Mouse (Mus musculus): ENCODE measurements at regions not wholly inside any gene's neighbourhood (a gene's known extent, or its start where the extent isn't known, plus 50 kb on each side); places are given as distances from the start of the nearest gene placed in this dataset.

DNA sequence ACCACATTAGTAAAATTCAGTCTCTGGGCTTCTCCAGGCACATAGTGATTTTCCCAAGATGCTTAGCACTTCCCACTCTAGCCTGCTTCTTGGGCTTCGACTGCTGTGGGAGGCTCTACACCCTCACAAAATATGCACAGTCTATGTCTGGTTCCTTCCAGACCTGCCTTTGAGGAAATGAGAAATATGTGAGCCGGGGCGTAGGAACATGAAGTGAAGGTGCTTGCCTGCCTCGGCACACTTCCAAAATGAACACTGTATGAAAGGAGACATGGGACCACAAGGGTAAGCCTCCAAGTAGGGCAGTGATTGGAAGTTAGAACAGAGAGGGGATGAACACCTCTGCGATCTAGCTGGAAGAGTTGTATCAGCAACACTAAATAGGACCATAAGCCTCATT lies 54.5 kb downstream of the Gm10260 start:
- no peak for DNase-seq

DNA sequence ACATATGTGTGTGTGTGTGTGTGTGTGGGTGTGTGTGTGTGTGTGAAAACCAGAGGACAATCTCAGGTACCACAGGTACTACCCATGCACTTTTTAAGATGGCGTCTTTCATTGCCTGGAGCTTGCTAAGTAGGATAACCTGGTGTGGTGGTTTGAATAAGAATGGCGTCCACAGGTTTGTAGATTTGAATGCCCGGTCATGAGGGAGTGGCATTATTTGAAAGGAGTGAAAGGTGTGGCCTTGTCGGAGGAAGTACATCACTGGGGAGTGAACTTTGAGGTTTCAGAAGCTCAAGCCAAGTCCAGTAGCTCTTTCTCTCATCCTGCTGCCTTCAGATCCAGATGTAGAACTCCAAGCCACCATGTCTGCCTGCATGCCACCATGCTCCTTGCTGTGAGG lies 55.9 kb downstream of the Gm10260 start:
- DNase-seq, result no peak

DNA sequence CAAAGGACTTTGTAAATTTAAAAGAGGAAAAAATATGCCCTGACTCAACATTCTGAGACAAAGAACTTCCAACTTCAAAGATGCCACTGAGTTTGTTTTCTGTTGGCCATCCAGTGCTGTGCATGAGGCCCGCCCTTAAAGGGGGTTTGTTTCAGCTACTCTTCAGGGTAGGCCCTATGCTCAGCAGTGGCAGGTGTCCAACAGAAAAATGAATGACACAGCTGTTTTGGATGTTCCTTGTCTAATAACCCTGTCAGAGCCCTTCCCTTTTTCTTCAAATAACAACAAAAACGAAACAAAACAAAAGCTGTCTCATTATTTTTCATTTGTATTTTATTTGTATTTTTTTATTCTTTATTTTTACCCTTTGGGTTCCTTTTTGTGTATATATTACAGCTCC lies 61.5 kb downstream of the Gm10260 start:
- no peak for DNase-seq

DNA sequence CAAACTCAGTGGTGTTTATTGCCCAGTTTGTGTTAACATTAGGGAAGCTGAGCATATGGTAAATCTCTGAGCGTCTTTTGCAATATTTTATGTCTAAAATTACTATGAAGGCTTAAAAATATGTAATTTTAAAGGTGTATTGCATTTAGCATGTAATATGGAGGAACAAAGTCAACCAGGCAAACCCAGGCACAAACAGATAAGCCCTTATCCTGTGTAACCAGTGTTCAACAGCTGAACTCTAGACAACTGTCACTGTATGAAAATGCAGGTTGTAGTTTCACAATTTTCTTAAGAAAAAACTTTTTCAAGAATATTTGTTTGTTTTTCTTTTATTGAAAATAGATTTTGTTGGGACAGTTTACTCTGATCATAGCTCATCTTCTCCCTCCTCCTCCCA lies 62.1 kb downstream of the Gm10260 start:
- no peak for DNase-seq

DNA sequence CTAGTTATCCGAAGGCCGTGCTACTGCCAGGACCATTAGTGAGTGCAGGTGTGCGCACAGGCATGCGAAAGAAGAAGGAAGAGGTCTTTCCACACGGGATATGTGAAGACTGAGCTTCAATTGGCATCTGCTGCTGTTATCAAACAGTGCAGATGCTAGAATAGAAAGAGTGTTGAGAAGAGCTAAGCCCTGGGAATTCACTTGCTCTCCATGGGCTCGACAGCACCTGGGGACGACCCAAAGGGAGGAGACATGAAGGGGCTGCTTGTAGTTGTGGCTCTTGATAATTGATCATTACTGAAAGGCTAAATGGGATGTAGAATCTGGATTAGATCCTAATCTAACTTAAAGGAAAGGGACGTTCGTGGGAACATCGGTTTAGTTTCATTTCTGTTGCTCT lies 63.2 kb downstream of the Gm10260 start:
- no peak for DNase-seq

DNA sequence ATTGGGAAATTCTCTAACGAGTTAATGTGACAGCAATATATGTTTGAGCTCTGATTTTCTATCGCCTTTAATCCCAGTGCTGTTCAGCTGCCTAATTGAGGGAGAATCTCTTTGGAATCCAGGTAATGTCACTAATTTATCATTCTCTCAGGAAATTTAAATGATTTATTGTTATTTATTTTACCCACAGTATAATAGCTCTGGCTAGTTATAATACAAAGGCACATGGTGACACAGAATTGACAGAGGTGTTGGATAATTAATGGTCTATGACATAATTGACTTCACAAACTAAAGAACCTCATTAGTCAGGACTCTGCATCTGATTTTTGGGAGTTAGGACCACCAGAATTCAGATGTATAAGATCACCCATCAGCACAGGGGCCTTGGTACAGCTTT lies 65.4 kb downstream of the Gm10260 start:
- DNase-seq, result no peak

DNA sequence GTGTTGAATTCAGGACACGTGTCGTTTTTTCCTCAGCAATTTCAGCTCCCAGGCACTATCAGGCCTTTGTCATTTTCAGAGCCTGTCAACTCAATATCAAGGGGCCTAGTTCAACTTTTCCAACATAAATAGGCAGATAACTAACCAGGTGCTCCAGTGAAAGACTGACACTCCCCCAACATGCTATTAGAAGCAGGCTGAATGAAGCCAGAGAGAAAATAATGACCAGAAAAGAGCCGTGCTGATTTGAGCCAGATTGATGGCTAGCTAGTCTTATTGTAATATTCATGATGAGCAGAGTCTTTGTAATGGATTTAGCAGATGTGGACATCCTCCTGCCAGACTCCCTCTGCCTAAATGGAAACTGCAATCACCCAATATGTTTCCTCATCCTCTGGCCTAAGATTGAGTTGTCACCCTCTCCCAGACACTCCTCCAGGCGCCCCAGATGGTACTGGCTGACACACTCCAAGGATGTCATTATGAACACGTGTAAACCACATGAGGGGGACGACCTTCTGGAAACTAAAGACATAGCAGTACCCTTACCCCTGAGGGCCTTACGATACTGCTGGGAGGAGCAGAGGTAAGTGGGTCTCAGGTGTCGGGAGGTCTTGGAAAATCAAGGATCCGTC lies 66.0 kb downstream of the Gm10260 start:
- no peak for DNase-seq

DNA sequence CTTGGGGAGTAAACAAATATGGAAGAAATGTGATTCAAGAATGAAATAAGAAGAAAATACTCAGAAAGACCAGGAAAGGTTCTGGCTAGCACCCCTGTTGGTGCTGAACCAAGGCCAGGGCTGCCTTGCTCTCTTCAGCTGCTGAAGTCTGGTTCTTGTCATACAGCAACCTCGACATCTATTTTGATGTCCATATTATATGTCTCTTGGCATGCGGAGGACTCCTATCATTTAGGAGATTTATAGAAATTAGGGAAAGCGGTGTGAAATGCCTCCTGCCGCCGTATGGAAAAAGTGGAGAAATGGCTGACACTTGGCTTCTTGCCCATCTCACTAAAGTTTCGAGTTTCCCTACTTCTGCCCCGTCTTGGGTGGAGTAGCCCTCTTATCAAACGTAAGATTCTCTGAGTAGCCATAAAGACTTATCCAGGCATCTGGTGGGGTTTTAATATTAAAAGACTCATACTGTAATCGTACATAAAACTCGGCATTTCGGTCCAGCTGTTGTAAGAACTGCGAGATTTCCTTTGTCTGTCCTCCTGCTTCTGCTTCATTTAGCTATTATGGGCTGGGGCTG lies 72.0 kb downstream of the Gm10260 start:
- DNase-seq, result no peak

DNA sequence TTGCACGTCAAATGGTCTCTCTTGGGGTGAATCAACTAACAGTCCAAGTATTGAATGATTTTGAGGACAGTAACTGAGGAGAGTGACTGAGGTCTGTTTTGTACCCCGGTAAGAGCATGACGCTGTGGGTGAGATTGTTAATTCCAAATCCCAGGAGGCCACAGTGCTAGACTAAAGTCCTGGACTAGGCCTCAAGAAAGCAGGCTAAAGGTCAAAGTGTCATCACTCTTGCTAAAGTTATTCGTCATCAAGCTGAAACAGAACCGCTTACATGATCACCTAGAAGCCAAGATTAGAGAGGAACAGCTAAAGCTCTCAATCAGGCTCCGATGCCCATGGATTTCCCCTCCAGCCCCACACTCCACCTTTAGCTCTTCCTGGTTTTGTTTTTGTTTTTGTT lies 76.6 kb downstream of the Gm10260 start:
- DNase-seq, result no peak

DNA sequence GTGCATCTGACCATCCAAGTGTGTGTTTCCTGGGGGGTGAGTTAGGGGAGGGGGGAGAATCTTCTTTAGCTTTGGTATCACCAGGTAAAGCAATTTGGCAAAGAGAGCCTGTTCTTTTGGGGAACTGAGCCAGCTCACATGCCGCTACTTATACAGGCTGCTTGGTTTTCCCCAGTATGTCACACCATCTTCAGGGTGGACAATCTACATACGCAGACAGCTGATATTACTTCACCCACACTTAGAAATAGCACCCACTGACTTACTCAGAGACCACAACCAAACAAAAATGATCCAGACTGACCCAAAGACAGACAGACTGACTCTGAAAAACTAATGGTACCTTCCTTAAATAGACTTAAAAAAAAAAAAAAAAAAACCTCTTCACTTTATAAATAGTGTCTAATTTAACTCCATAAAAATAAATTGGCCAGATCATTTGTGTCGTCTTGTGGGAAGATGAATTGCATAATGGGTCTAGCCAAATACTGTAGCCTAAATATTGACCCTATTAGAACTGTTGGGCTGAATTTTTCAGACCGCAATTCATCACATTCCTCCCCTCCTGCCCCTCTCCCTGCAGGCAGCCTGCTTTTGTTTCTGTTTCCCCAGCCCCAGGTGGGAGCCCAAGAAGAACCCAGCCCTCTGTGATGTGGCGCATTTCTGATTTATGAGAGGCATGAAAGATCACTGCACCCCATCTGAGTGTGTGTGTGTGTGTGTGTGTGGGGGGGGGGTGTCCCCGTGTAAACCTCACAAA lies 79.0 kb downstream of the Gm10260 start:
- DNase-seq, result no peak

DNA sequence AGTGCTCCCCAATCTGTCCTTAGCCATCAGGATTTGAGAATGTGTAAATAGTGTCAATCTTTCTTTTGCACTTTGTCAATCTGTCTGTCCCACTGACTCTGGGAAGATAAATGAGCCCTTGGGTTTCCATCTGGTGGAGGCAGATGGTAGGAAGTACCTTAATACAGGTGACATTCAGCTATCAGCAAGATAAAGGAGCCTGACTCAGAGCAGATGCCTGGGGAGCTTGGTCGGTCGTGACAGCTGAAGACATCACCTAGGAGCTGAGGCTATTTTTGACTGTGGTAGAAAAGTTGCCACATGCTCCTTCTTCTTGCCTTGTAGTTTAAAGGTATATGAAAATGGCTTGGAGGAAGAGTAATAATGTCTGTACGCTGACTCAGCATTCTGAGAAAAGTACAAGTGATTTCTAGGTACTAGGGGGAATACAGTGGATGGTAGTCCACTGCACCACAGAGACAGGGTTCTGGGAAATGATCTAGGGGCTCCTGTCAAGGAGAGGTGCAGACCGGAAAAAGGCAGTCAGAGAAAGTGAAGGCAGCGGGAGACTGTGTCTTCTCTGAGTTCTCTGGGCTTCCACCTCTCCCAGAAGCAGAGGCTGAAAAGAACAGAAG lies 80.0 kb downstream of the Gm10260 start:
- no peak for DNase-seq

DNA sequence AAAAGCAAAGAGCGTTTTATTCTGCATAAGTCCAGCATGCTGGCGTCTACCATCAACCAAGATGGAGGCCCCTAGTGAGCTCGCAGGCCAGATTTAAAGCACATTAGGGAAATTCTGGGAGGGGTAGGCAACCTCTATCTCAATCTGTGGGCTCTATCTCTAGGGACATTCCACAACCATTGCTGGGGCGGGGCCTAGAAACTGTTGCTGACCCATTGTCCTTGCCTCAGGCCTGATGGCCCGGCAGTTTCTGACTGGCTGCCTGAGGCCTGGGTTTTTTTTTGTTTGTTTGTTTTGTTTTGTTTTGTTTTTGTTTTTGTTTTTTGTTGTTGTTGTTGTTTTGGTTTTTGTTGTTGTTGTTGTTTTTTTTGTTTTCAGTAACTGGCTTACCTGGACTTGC lies 81.4 kb downstream of the Gm10260 start:
- no peak for DNase-seq

DNA sequence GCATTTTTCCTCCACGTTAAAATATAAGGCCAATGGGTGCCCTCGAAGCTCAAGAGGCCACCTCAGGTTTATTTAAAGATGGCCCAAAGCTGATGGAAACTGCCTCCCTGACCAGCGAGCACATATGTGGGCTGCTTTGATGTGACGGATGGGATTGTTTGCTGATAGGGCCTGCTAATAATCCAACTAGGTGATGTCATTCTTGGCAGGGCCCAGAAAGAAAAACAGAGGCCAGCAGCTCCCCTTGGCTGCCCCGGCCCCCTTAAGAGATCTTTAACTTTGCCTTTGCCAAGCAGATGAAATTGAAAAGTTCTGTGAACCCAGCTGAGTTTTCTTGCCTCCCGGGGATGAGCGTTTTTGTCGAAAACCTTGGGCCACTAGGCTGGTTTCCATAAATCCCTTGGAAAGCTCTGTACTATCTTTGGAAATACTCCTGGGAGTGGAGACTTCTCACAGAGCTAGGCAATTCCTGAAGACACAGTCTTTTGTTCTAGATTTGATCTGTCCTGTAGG lies 83.8 kb downstream of the Gm10260 start:
- DNase-seq, result no peak

DNA sequence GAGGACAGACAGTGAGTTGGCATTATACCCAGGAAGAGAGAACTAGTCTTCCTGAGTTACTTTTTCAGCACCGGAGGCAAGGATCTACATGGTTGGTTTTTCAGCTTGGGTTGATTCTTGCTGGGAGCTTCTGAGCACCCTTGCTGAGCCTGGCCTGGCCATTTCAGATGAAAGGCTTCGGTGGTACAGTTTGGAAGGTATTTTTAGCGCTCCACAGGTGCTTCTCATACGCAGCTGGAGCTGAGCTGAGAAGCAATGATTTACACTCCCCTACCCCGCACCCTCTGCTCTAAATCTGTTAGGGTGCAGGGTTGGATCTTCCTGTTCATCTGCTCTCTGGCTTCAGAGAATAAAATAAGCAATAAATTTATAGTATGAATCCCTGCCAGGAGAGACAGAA lies 87.3 kb downstream of the Gm10260 start:
- DNase-seq, result no peak

DNA sequence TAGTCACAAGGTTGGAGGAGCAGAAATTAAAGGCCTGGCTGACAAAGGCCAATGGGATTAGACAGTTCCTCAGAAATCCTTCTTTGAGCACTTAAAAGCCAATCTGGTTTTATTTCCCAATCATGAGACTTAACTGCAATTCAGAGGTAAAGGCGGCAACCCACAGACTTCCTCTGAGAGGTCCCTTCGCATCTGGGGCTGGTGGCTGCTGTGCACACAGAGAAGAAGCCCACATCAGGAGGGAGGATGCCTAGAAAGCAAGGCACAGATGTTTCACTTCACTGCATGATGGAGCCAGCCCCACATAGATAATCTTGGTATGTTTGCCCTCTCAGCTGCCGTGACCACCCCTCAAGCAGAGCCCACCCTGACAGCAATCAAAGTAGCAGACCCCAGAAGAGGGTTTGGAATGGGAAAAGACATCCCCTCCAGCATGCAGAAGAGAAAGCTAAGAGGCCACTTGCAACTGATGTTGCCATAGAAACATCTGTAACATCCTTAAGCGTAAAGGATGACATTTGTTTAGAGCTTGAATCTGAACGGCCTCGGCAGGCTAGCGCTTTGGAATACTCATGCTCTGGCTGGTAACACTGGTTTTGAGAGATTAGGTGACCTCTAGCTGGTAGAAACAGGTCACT lies 88.3 kb downstream of the Gm10260 start:
- DNase-seq, result no peak

DNA sequence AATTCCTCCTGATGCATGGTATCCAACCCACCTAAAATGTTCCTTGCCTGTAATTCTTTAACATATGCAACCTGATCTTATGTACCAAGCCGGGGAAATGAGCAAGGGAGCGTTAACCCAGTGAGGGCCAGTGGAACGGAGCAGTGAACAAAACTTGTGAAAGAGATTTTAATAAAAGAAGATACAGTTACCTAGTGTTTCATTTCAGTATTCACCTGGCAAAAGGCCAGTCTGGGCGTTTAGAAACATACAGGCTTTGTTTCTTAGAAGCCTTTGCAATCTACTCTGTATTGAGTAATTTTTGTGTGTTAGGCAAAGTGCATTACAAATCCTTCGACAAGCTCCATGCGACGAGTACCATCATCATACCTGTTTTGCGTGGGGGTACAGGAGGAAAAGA lies 91.1 kb downstream of the Gm10260 start:
- DNase-seq, result no peak

DNA sequence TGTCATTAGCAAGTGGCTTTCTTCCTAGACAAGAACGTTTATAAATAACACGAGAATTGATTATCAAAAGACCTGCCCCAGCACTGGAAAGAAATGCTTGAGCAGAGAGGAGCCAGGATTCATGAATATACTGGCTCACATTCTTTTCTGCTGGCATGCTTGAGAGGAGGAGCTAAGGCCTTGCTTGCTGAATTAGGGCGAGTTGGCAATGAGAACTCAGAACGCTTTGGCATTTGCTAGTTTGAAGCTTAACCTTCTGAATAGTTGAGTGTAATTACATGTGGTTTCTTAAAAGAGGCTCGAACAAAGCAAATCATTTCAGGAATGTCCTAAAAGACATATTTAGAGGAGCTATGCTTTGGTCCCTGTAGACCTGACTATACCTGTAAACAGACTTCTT lies 91.5 kb downstream of the Gm10260 start:
- no peak for DNase-seq

DNA sequence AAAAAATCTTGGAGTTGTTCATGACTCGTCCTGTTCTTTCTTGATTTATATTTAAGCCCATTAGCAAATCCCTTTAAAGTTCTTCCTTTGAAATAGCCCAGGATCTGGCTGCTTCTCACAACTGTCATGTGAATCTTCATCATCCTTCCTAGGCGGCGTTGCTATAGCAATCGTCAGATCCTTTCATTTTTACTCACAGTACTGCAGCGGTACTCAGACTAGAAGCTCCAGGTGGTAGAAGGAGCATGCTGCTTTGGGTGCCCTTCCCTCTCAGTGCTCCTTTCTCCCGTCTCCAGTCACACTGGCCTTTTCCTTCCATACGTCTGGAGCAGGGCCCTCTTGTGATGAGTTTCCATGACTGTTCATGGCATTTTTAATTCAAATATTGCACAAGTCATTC lies 93.1 kb downstream of the Gm10260 start:
- DNase-seq, result no peak

DNA sequence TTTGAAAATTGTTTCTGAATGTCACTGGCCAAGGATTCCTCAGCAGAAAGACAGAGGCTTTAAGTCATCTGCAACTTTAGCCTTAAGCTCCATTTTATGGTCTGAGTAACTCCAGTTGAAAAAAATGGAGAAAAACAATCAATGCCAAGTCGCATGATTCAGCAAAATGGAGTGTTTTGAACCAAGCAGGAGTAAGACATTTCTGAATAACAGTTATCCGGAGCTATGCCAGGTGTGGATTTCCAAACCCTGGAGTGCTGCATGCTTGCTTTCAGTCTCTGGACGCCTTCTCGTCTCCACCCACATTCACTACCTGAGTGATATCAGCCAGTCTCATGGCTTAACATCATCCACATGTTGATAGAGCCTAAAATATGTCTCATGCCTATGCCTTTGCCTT lies 93.7 kb downstream of the Gm10260 start:
- DNase-seq, result no peak

DNA sequence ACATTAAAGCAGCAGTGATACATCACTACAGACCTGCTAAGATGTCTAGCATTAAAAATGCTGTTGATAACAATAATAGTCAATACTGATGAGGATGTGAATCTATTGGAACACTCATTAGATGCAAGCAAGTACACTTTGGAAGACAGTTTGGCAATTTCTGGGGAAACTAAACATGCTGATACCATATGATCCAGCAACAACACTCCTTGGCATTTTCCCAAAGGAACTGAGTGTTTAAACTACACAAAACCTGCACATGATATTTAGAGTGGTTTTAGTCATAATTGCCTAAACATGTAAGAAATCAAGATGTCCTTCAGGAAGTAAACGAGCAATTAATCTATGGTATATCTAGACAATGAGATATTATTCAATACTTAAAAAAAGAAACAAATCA lies 95.2 kb downstream of the Gm10260 start:
- DNase-seq, result no peak

DNA sequence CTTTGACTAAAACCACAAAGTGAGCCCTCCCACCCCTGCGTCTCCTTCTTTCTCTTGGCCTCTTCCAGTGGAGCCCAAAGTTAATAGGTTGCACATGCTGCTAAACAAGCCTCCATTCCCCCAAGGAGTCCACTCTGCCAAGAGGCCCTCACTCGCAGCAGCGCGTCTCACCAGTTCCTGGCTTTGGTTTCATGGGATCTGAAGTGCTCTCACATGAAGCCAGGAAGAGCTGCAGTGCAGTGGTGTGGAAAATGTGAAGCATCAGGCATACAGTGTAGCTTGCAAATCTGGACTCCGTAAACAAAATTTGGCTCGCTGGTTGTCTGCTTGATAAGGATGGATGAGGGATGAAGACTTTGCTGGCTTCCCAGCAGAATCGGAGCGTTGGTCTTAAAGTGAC lies 97.7 kb downstream of the Gm10260 start:
- peak; percentile 25 for DNase-seq

DNA sequence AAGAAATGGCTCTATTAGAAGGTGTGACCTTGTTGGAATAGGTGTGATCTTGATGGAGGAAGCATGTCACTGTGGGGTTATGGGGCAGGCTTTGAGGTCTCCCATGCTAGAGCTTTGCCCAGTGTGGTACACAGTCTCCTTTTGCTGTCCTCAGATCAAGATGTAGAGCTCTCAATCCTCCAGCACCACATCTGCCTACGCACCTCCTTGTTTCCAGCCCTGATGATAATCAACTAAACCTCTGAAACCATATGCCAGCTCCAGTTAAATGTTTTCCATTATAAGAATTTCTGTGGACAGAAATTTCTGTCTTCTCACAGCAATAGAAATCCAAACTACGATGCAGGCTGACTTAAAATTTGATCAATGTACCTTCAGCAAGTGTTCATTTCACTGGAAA lies 103.8 kb downstream of the Gm10260 start:
- no peak for DNase-seq

DNA sequence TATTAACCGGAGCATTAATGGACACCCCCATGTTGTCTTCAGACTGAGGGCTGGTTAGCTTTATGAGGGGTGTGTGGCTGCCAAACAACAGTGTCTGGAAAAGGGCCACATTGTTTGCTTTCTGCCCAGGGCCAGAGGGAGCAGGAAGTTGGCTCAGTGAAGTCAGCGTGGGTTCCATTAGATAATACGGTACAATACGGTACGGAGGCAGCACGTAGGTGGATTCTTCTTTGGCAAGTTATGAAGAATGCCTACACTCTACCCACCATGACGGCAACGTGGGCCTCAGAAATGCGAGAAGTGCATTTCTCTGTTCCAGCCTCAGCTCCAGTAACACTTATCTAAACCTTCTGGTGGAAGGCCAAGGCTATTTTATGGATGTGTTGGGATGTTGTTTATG lies 108.2 kb downstream of the Gm10260 start:
- DNase-seq, result no peak
